Mouse (Mus musculus) lung, postnatal 36 days (tissue): ENCODE results near the gene Rnf187.

Source experiments
- DNase-seq: peaks from one replicate; pipeline ENCODE4 v3.0.0; 2022; ENCODE audit warnings: mixed read lengths

The Rnf187 gene

GRCm38 (mm10) chr11:58947306-58947705 is 8.6 kb upstream of the Rnf187 start:
- DNase-seq: no peak

- DNase-seq: no peak
Measured at GRCm38 (mm10) chr11:58944136-58944535, 5.4 kb upstream of the Rnf187 start.

- no peak for DNase-seq
Measured at GRCm38 (mm10) chr11:58939088-58939439, 348 bp upstream of the Rnf187 start.

GRCm38 (mm10) chr11:58937909-58938308 is 807 bp downstream of the Rnf187 start:
- peak; percentile 17 for DNase-seq

- DNase-seq: no peak
Measured at GRCm38 (mm10) chr11:58931576-58931975, 7.1 kb downstream of the Rnf187 start.

GRCm38 (mm10) chr11:58930254-58930653 is 8.5 kb downstream of the Rnf187 start:
- DNase-seq: no peak

GRCm38 (mm10) chr11:58929641-58930040 is 9.1 kb downstream of the Rnf187 start:
- no peak for DNase-seq

GRCm38 (mm10) chr11:58929055-58929454 is 9.7 kb downstream of the Rnf187 start:
- no peak for DNase-seq

- DNase-seq: peak; percentile 77
Measured at GRCm38 (mm10) chr11:58927790-58928651, 10.7 kb downstream of the Rnf187 start.

- DNase-seq: no peak
Measured at GRCm38 (mm10) chr11:58927053-58927452, 11.7 kb downstream of the Rnf187 start.

GRCm38 (mm10) chr11:58926651-58927050 is 12.1 kb downstream of the Rnf187 start:
- DNase-seq: no peak

GRCm38 (mm10) chr11:58922420-58922819 is 16.3 kb downstream of the Rnf187 start:
- DNase-seq: no peak

- no peak for DNase-seq
Measured at GRCm38 (mm10) chr11:58918759-58919158, 20.0 kb downstream of the Rnf187 start.

- DNase-seq: no peak
Measured at GRCm38 (mm10) chr11:58917745-58918366, 20.9 kb downstream of the Rnf187 start, which contains the start of gene Btnl10. Gene Btnl10 (plus strand): TSS chr11:58917908.

- peak; percentile 76 for DNase-seq
Measured at GRCm38 (mm10) chr11:58916879-58917744, 21.6 kb downstream of the Rnf187 start.

- peak; percentile 39 for DNase-seq
Measured at GRCm38 (mm10) chr11:58914461-58915028, 24.2 kb downstream of the Rnf187 start.

GRCm38 (mm10) chr11:58913776-58914175 is 24.9 kb downstream of the Rnf187 start:
- no peak for DNase-seq

GRCm38 (mm10) chr11:58904838-58905237 is 33.9 kb downstream of the Rnf187 start:
- peak; percentile 54 for DNase-seq

GRCm38 (mm10) chr11:58904410-58904718 is 34.4 kb downstream of the Rnf187 start:
- DNase-seq: no peak

- peak; percentile 98 for DNase-seq
Measured at GRCm38 (mm10) chr11:58903511-58904409, 35.0 kb downstream of the Rnf187 start, which contains the start of gene Zfp39. Gene Zfp39 (minus strand): TSS chr11:58904225.

GRCm38 (mm10) chr11:58901080-58901479 is 37.6 kb downstream of the Rnf187 start:
- DNase-seq: no peak

GRCm38 (mm10) chr11:58897485-58897884 is 41.2 kb downstream of the Rnf187 start:
- peak; percentile 57 for DNase-seq
